Mouse (Mus musculus) embryonic facial prominence, embryonic 15.5 days (tissue): ENCODE data around the gene Tctex1d4. TPM values are rescaled to one million over a fixed set of nuclear protein-coding genes. Genes with fewer than 3 reads are reported as not detected.

ENCODE experiments used
- ATAC-seq: fragments of 200-750 bp; cut with Nextera tagmentation; 2 replicates; pipeline ENCODE4 v1.8.0; 2017; ENCODE audit warnings: low read depth, moderate TSS enrichment; ENCODE audit not compliant: insufficient number of reproducible peaks, low FRiP score, low TSS enrichment
- H3K27ac ChIP-seq: fragments of 300-500 bp; sonication (generic); replicated peaks from 2 replicates; pipeline ENCODE4 v1.5.1; 2015; ENCODE audit warnings: mild to moderate bottlenecking, inconsistent platforms
- H3K27me3 ChIP-seq: fragments of 300-500 bp; sonication (generic); 2 replicates; pipeline ENCODE4 v1.6.1; 2015; ENCODE audit warnings: inconsistent platforms
- H3K36me3 ChIP-seq: fragments of 300-500 bp; sonication (generic); 2 replicates; pipeline ENCODE4 v1.6.1; 2015; ENCODE audit warnings: mild to moderate bottlenecking, inconsistent platforms
- H3K4me1 ChIP-seq: fragments of 300-500 bp; sonication (generic); 2 replicates; pipeline ENCODE4 v1.6.1; 2015; ENCODE audit warnings: inconsistent platforms
- H3K4me2 ChIP-seq: fragments of 300-500 bp; sonication (generic); replicated peaks from 2 replicates; pipeline ENCODE4 v1.6.1; 2015; ENCODE audit warnings: mild to moderate bottlenecking, inconsistent platforms
- H3K4me3 ChIP-seq: fragments of 300-500 bp; sonication (generic); replicated peaks from 2 replicates; pipeline ENCODE4 v1.5.1; 2015; ENCODE audit warnings: mild to moderate bottlenecking, inconsistent platforms
- H3K9ac ChIP-seq: fragments of 300-500 bp; sonication (generic); 2 replicates; pipeline ENCODE4 v1.6.1; 2015; ENCODE audit warnings: inconsistent platforms
- H3K9me3 ChIP-seq: fragments of 300-500 bp; sonication (generic); replicated peaks from 2 replicates; pipeline ENCODE4 v1.6.1; 2016; ENCODE audit warnings: inconsistent platforms
- WGBS: fragments of 180-500 bp; shearing (Covaris S2); methylation state at CpG from one replicate; pipeline ENCODE4 v1.1.7; 2015; 5-methylcytosine and 5-hydroxymethylcytosine counted together
- polyA plus RNA-seq: library from polyadenylated mRNA; unstranded; fragments of >200 nt; fragmentation: Nextera tagmentation; extraction: Ambion mirVana; gene quantifications from 2 replicates; pipeline ENCODE4 v1.2.1, GENCODE M21; 2015

Gene Tctex1d4
- polyA plus RNA-seq, 1 experiment from 2014 or later: 6.1 TPM

GRCm38 (mm10) chr4:117131198-117131597, 4.6 kb downstream of the Tctex1d4 start:
- WGBS: 70% methylated on average over 6 of the region's 6 CpGs
- H3K4me2 ChIP-seq: no peak overlapping the region
- peaks cover 15% of the 10 kb centered on the region for H3K27me3 ChIP-seq

GRCm38 (mm10) chr4:117131890-117132793, 5.5 kb downstream of the Tctex1d4 start:
- WGBS: 26% methylated on average over 7 of the region's 7 CpGs
- ATAC-seq: no peak
- Histone ChIP-seq H3K27me3 (peaks cover 15% of the 10 kb centered on the region), H3K4me1 (peaks cover 23% of the 10 kb centered on the region), H3K9me3 (no peaks in the 10 kb centered on the region), H3K4me2 (peak overlapping the region; percentile 96), H3K4me3 (peak overlapping the region; percentile 79), H3K9ac (no peak overlapping the region), H3K36me3 (peaks cover 20% of the 10 kb centered on the region; the same call in 1 of the 2 replicates), H3K27ac (no peak overlapping the region)

More at GRCm38 (mm10) chr4:117131198-117131597, 4.6 kb downstream of the Tctex1d4 start:
- no peak overlapping the region for H3K4me3 ChIP-seq
- no peaks in the 10 kb centered on the region for H3K9me3 ChIP-seq
- H3K27ac ChIP-seq: no peak overlapping the region
- peaks cover 20% of the 10 kb centered on the region; the same call in 1 of the 2 replicates for H3K36me3 ChIP-seq
- H3K9ac ChIP-seq: no peak overlapping the region
- ATAC-seq: no peak
- H3K4me1 ChIP-seq: peaks cover 29% of the 10 kb centered on the region

- Histone ChIP-seq H3K4me3 (peak overlapping the region; percentile 79), H3K27me3 (peaks cover 15% of the 10 kb centered on the region), H3K9ac (peak overlapping the region; percentile 70; the same call in 1 of the 2 replicates), H3K4me1 (peaks cover 23% of the 10 kb centered on the region), H3K9me3 (no peaks in the 10 kb centered on the region), H3K4me2 (peak overlapping the region; percentile 96), H3K36me3 (peaks cover 20% of the 10 kb centered on the region; the same call in 1 of the 2 replicates), H3K27ac (no peak overlapping the region)
- 17% methylated on average over 11 of the region's 11 CpGs for WGBS
- ATAC-seq: no peak
Measured at GRCm38 (mm10) chr4:117132794-117133143, 6.2 kb downstream of the Tctex1d4 start.

- peak overlapping the region; percentile 96 for H3K4me2 ChIP-seq
- peaks cover 23% of the 10 kb centered on the region for H3K4me1 ChIP-seq
- H3K27me3 ChIP-seq: peaks cover 15% of the 10 kb centered on the region
- WGBS: under 1% methylated on average over 42 of the region's 42 CpGs
- peak overlapping the region; percentile 79 for H3K4me3 ChIP-seq
- peak overlapping the region; percentile 70 for H3K9ac ChIP-seq
- no peak for ATAC-seq
- H3K9me3 ChIP-seq: no peaks in the 10 kb centered on the region
- H3K36me3 ChIP-seq: peaks cover 15% of the 10 kb centered on the region; the same call in 1 of the 2 replicates
- H3K27ac ChIP-seq: 0 out of 2 replicates have a peak overlapping the region, but pooled peaks have one; percentile 53
Measured at GRCm38 (mm10) chr4:117133366-117133796, 6.8 kb downstream of the Tctex1d4 start.

- Histone ChIP-seq H3K36me3 (peaks cover 9% of the 10 kb centered on the region; the same call in 1 of the 2 replicates), H3K4me3 (peak within 1 kb of the TSS; percentile 79), H3K4me1 (peaks cover 23% of the 10 kb centered on the region), H3K27ac (0 out of 2 replicates have a peak within 1 kb of the TSS, but pooled peaks have one; percentile 53), H3K4me2 (peak within 1 kb of the TSS; percentile 96), H3K27me3 (peaks cover 15% of the 10 kb centered on the region), H3K9ac (peak within 1 kb of the TSS; percentile 70), H3K9me3 (no peaks in the 10 kb centered on the region)
- WGBS: 2% methylated on average over 48 of the region's 48 CpGs
- ATAC-seq: peak; percentile 87
Measured at GRCm38 (mm10) chr4:117133817-117134600, 7.4 kb downstream of the Tctex1d4 start, which contains the start of gene Plk3. Plk3 (minus strand) TSS chr4:117133963.

- Histone ChIP-seq H3K4me2 (peak overlapping the region; percentile 96; the same call in 1 of the 2 replicates), H3K4me1 (peaks cover 23% of the 10 kb centered on the region), H3K9me3 (no peaks in the 10 kb centered on the region), H3K4me3 (no peak overlapping the region), H3K9ac (no peak overlapping the region), H3K36me3 (peaks cover 5% of the 10 kb centered on the region; the same call in 1 of the 2 replicates), H3K27me3 (peaks cover 15% of the 10 kb centered on the region), H3K27ac (no peak overlapping the region)
- no peak for ATAC-seq
- 24% methylated on average over 2 of the region's 2 CpGs for WGBS
Measured at GRCm38 (mm10) chr4:117134601-117134995, 8.0 kb downstream of the Tctex1d4 start.

- 19% methylated on average over 8 of the region's 8 CpGs for WGBS
Measured at GRCm38 (mm10) chr4:117136034-117136433, 9.4 kb downstream of the Tctex1d4 start.

GRCm38 (mm10) chr4:117138295-117139216, 12.0 kb downstream of the Tctex1d4 start:
- no peak for ATAC-seq
- Histone ChIP-seq H3K4me1 (peaks cover 7% of the 10 kb centered on the region), H3K9ac (no peak overlapping the region), H3K27ac (no peak overlapping the region), H3K27me3 (no peaks in the 10 kb centered on the region), H3K36me3 (no peaks in the 10 kb centered on the region), H3K4me3 (no peak overlapping the region), H3K9me3 (no peaks in the 10 kb centered on the region), H3K4me2 (no peak overlapping the region)
- whole genome bisulfite sequencing: 58% methylated on average over 16 of the region's 17 CpGs

More at GRCm38 (mm10) chr4:117136034-117136433, 9.4 kb downstream of the Tctex1d4 start:
- Histone ChIP-seq H3K27ac (no peak overlapping the region), H3K4me1 (peaks cover 23% of the 10 kb centered on the region), H3K9ac (no peak overlapping the region), H3K4me3 (no peak overlapping the region), H3K36me3 (no peaks in the 10 kb centered on the region), H3K27me3 (peaks cover 15% of the 10 kb centered on the region), H3K9me3 (no peaks in the 10 kb centered on the region), H3K4me2 (no peak overlapping the region)
- ATAC-seq: no peak

- Histone ChIP-seq H3K27ac (no peak overlapping the region), H3K9ac (no peak overlapping the region), H3K9me3 (no peaks in the 10 kb centered on the region), H3K4me1 (peaks cover 4% of the 10 kb centered on the region), H3K4me2 (no peak overlapping the region), H3K36me3 (no peaks in the 10 kb centered on the region), H3K4me3 (no peak overlapping the region), H3K27me3 (no peaks in the 10 kb centered on the region)
- ATAC-seq: no peak
- WGBS: 5% methylated on average over 2 of the region's 2 CpGs
Measured at GRCm38 (mm10) chr4:117139217-117139612, 12.6 kb downstream of the Tctex1d4 start.

GRCm38 (mm10) chr4:117140613-117141012, 14.0 kb downstream of the Tctex1d4 start:
- Histone ChIP-seq H3K4me2 (no peak overlapping the region), H3K4me3 (no peak overlapping the region), H3K9ac (no peak overlapping the region), H3K36me3 (no peaks in the 10 kb centered on the region), H3K4me1 (no peaks in the 10 kb centered on the region), H3K27ac (no peak overlapping the region), H3K9me3 (no peaks in the 10 kb centered on the region), H3K27me3 (no peaks in the 10 kb centered on the region)
- no peak for ATAC-seq
- WGBS: 22% methylated on average over 4 of the region's 4 CpGs
